Mouse (Mus musculus) heart, embryonic 16.5 days (tissue): ENCODE data around the gene Hoxd3. TPM values are rescaled to one million over a fixed set of nuclear protein-coding genes. Genes with fewer than 3 reads are reported as not detected.

Source experiments
- microRNA counts: library from miRNA; unstranded; fragments of <30 nt; microRNA quantifications from one replicate; lab custom pipeline; 2016
- microRNA-seq: library from miRNA; unstranded; fragments of <30 nt; microRNA quantifications from one replicate; pipeline ENCODE4, GENCODE M21; 2017
- polyA plus RNA-seq: library from polyadenylated mRNA; unstranded; fragments of >200 nt; fragmentation: Nextera tagmentation; extraction: Ambion mirVana; gene quantifications from 2 replicates; pipeline ENCODE4 v1.2.1, GENCODE M21; 2015

Hoxd3 gene
- polyA plus RNA-seq, 1 experiment from 2014 or later: 0.66 TPM

MicroRNAs encoded within 50 kb of the gene (microRNA counts, 519-probe panel; counts per million panel counts)
- 1,973 counts per million, percentile 21 among the panel's probes with 10 or more counts for microRNA mmu-miR-10b (lab: Ali Mortazavi, UCI)

Small RNA genes lying within 50 kb of the gene (microRNA-seq; reads per million reads assigned to microRNA genes)
- gene Gm44463 (not detected), gene Mir10b (1,997 reads per million, percentile 83 among the genes with 10 or more reads in this experiment)

Other genes starting within 250 kb of the Hoxd3 start
- 15.2 and 17.1 TPM in 2 replicates for gene Lnpk, start 132.5 kb upstream of the Hoxd3 start, polyA plus RNA-seq
- gene Evx2, start 52.4 kb upstream of the Hoxd3 start, polyA plus RNA-seq: not detected in 2 replicates
- gene Hoxd13, start 43.6 kb upstream of the Hoxd3 start, polyA plus RNA-seq: not detected in 2 replicates
- gene Hoxd12, start 36.9 kb upstream of the Hoxd3 start, polyA plus RNA-seq: not detected in 2 replicates
- not detected in 2 replicates for gene Hoxd11, start 32.4 kb upstream of the Hoxd3 start, polyA plus RNA-seq
- not detected in 2 replicates for gene Hoxd10, start 20.0 kb upstream of the Hoxd3 start, polyA plus RNA-seq
- gene Hoxd9, start 14.2 kb upstream of the Hoxd3 start, polyA plus RNA-seq: 0.11 and 0.21 TPM in 2 replicates
- 0.26 and 0.42 TPM in 2 replicates for gene Hoxd8, start 7.3 kb upstream of the Hoxd3 start, polyA plus RNA-seq
- gene Hoxd4, start within 50 bp of the Hoxd3 start, polyA plus RNA-seq: 0.18 TPM in 1 of 2 replicates, not detected in the other
- gene Gm28230, start 14.8 kb downstream of the Hoxd3 start, polyA plus RNA-seq: not detected in 2 replicates
- not detected in 2 replicates for gene Hoxd1, start 51.1 kb downstream of the Hoxd3 start, polyA plus RNA-seq
- gene Mtx2, start 113.9 kb downstream of the Hoxd3 start, polyA plus RNA-seq: 147 and 154 TPM in 2 replicates